Mouse (Mus musculus) gastrocnemius, postnatal 14 days (tissue): ENCODE results near the gene Clec14a. TPM values are rescaled to one million over a fixed set of nuclear protein-coding genes. Genes with fewer than 3 reads are reported as not detected.
"Not testable (repeated sequence)": the region's sequence is repeated elsewhere in the genome, so short reads cannot be mapped to it uniquely, and the experiment has no call there.

Source experiments
- DNase-seq: peaks from one replicate; pipeline ENCODE4 v3.0.0; 2021; ENCODE audit warnings: mixed read lengths
- intact Hi-C: fragments of 180-260 bp; cut with DNase I; formaldehyde crosslinking; loops from one replicate; pipeline ENCODE4 v1.15.1; 2025; ENCODE audit warnings: low total_unique reads
- long read RNA-seq, 2 experiments: library from polyadenylated mRNA; stranded (forward); transcript quantifications; one replicate each; pipeline ENCODE4 v2.0.0; 2021
- total RNA-seq, 2 experiments: library from RNA; stranded (reverse); gene quantifications; 2 replicates each; pipeline ENCODE4 v1.2.3; 2021

Gene Clec14a
- 10 to 100 TPM; 11.7 to 12.7 TPM for total RNA-seq
- long read RNA-seq, experiment 1, full-length matches to known transcripts: 33 of 33 reads
- long read RNA-seq, experiment 1, partial matches to known transcripts: 0 of 33 reads
- long read RNA-seq, experiment 1, other reads (novel, unspliced or antisense): 0 of 33 reads
- long read RNA-seq, experiment 2, full-length matches to known transcripts: 31 of 31 reads
- long read RNA-seq, experiment 2, partial matches to known transcripts: 0 of 31 reads
- long read RNA-seq, experiment 2, other reads (novel, unspliced or antisense): 0 of 31 reads

GRCm38 (mm10) chr12:58268563-58269501, at the start of gene Clec14a:
TSS of gene Clec14a (minus strand) at chr12:58269290.
- intact Hi-C loops: no loop called here
- DNase-seq: peak; percentile 32

GRCm38 (mm10) chr12:58307835-58308234, 38.7 kb upstream of the Clec14a start:
- DNase-seq: no peak
- intact Hi-C loops: no loop called here

- not testable (repeated sequence) for DNase-seq
Measured at GRCm38 (mm10) chr12:58306402-58306801, 37.3 kb upstream of the Clec14a start.

GRCm38 (mm10) chr12:58305567-58305966, 36.5 kb upstream of the Clec14a start:
- intact Hi-C loops: no loop called here

More at GRCm38 (mm10) chr12:58306402-58306801, 37.3 kb upstream of the Clec14a start:
- intact Hi-C loops: not testable (repeated sequence)

GRCm38 (mm10) chr12:58296980-58297379, 27.9 kb upstream of the Clec14a start:
- DNase-seq: no peak
- intact Hi-C loops: no loop called here

More at GRCm38 (mm10) chr12:58305567-58305966, 36.5 kb upstream of the Clec14a start:
- DNase-seq: no peak

- intact Hi-C loops: no loop called here
- DNase-seq: no peak
Measured at GRCm38 (mm10) chr12:58285912-58286311, 16.8 kb upstream of the Clec14a start.

GRCm38 (mm10) chr12:58270520-58270919, 1.4 kb upstream of the Clec14a start:
- no peak for DNase-seq
- intact Hi-C loops: no loop called here

GRCm38 (mm10) chr12:58269505-58269904, 415 bp upstream of the Clec14a start:
- no peak for DNase-seq

GRCm38 (mm10) chr12:58268186-58268562, 916 bp downstream of the Clec14a start:
- peak; percentile 11 for DNase-seq
- intact Hi-C loops: no loop called here

More at GRCm38 (mm10) chr12:58269505-58269904, 415 bp upstream of the Clec14a start:
- intact Hi-C loops: no loop called here

- intact Hi-C loops: no loop called here
- peak; percentile 4 for DNase-seq
Measured at GRCm38 (mm10) chr12:58267779-58268178, 1.3 kb downstream of the Clec14a start.

- intact Hi-C loops: no loop called here
- no peak for DNase-seq
Measured at GRCm38 (mm10) chr12:58251901-58252300, 17.2 kb downstream of the Clec14a start.

- intact Hi-C loops: no loop called here
- no peak for DNase-seq
Measured at GRCm38 (mm10) chr12:58232489-58232888, 36.6 kb downstream of the Clec14a start.

GRCm38 (mm10) chr12:58225644-58226043, 43.4 kb downstream of the Clec14a start:
- intact Hi-C loops: no loop called here
- DNase-seq: no peak

GRCm38 (mm10) chr12:58219078-58219477, 50.0 kb downstream of the Clec14a start:
- intact Hi-C loops: no loop called here
- DNase-seq: no peak

- no peak for DNase-seq
- intact Hi-C loops: no loop called here
Measured at GRCm38 (mm10) chr12:58216218-58216617, 52.9 kb downstream of the Clec14a start.

Other genes starting within 250 kb of the Clec14a start
- under 1 TPM; 0.27 to 0.33 TPM for gene Sstr1, start 57.5 kb downstream of the Clec14a start, total RNA-seq